Mouse (Mus musculus) skeletal muscle tissue, postnatal 0 days (tissue): ENCODE results near the gene Ctdnep1. TPM values are rescaled to one million over a fixed set of nuclear protein-coding genes. Genes with fewer than 3 reads are reported as not detected.

Experiments used
- microRNA counts: library from miRNA; unstranded; fragments of <30 nt; microRNA quantifications from one replicate; lab custom pipeline; 2015
- microRNA-seq, 2 experiments: library from miRNA; unstranded; fragments of <30 nt; microRNA quantifications; one replicate each; pipeline ENCODE4; 2016
- polyA plus RNA-seq: library from polyadenylated mRNA; unstranded; fragments of >200 nt; fragmentation: Nextera tagmentation; extraction: Ambion mirVana; gene quantifications from 2 replicates; pipeline ENCODE4 v1.2.1, GENCODE M21; 2015

Ctdnep1 gene
- 42.1 and 46.1 TPM in 2 replicates for polyA plus RNA-seq

GRCm38 (mm10) chr11:69981141-69981762, at the start of gene Ctdnep1:
Gene Ctdnep1 (plus strand): TSS chr11:69981156.

GRCm38 (mm10) chr11:69935137-69935879, 45.6 kb upstream of the Ctdnep1 start, which contains the start of gene Ybx2:
Gene Ybx2 (plus strand): TSS chr11:69935796.

GRCm38 (mm10) chr11:69948066-69948762, 32.7 kb upstream of the Ctdnep1 start, which contains the start of gene Slc2a4:
Gene Slc2a4 (minus strand): TSS chr11:69948188.

GRCm38 (mm10) chr11:69964650-69965270, 16.2 kb upstream of the Ctdnep1 start, which contains the start of gene Cldn7:
Gene Cldn7 (plus strand): TSS chr11:69964779.

GRCm38 (mm10) chr11:69982225-69982624, 1.3 kb downstream of the Ctdnep1 start, which contains the start of gene Elp5:
Gene Elp5 (minus strand): TSS chr11:69982517.

GRCm38 (mm10) chr11:69990850-69991691, 10.1 kb downstream of the Ctdnep1 start, which contains the start of gene Gabarap:
Gene Gabarap (plus strand): TSS chr11:69991143.

GRCm38 (mm10) chr11:69995391-69995960, 14.5 kb downstream of the Ctdnep1 start, which contains the start of gene Phf23:
Gene Phf23 (plus strand): TSS chr11:69995777.

GRCm38 (mm10) chr11:70000396-70000898, 19.5 kb downstream of the Ctdnep1 start, which contains the start of gene Dvl2:
Gene Dvl2 (plus strand): TSS chr11:70000595.

GRCm38 (mm10) chr11:70014880-70015558, 34.1 kb downstream of the Ctdnep1 start, which contains the start of gene Acadvl:
Gene Acadvl (minus strand): TSS chr11:70015411.

GRCm38 (mm10) chr11:70016669-70017068, 35.7 kb downstream of the Ctdnep1 start, which contains the start of gene Dlg4:
Gene Dlg4 (plus strand): TSS chr11:70016942.

MicroRNA genes within 50 kb of the gene (microRNA counts, 519-probe panel; counts per million panel counts)
- microRNA mmu-miR-324-3p (lab: Ali Mortazavi, UCI) (296 counts per million, percentile 58 among the panel's probes with 10 or more counts), microRNA mmu-miR-324-5p (lab: Ali Mortazavi, UCI) (3,504 counts per million, percentile 75 among the panel's probes with 10 or more counts)

Small RNA genes within 50 kb of the gene (microRNA-seq; reads per million reads assigned to microRNA genes)
- gene Gm44349 (0 reads per million in 2 experiments), gene Mir324 (1,124 to 1,444 reads per million in 2 experiments)

Other genes starting within 250 kb of the Ctdnep1 start
- 9.3 and 10.3 TPM in 2 replicates for gene Polr2a, start 222.5 kb upstream of the Ctdnep1 start, polyA plus RNA-seq
- gene Slc35g3, start 219.2 kb upstream of the Ctdnep1 start, polyA plus RNA-seq: not detected in 2 replicates
- 2.5 and 2.9 TPM in 2 replicates for gene Zbtb4, start 215.2 kb upstream of the Ctdnep1 start, polyA plus RNA-seq
- gene Chrnb1, start 185.2 kb upstream of the Ctdnep1 start, polyA plus RNA-seq: 79.0 and 95.8 TPM in 2 replicates
- 1.5 and 2.2 TPM in 2 replicates for gene Fgf11, start 179.3 kb upstream of the Ctdnep1 start, polyA plus RNA-seq
- 0.31 and 0.45 TPM in 2 replicates for gene Tmem102, start 175.5 kb upstream of the Ctdnep1 start, polyA plus RNA-seq
- gene Gm39566, start 165.9 kb upstream of the Ctdnep1 start, polyA plus RNA-seq: not detected in 2 replicates
- gene Spem2, start 162.7 kb upstream of the Ctdnep1 start, polyA plus RNA-seq: not detected in 2 replicates
- not detected in 2 replicates for gene Spem1, start 159.0 kb upstream of the Ctdnep1 start, polyA plus RNA-seq
- 2.1 TPM in 2 replicates for gene Nlgn2, start 143.4 kb upstream of the Ctdnep1 start, polyA plus RNA-seq
- 242 and 272 TPM in 2 replicates for gene Tmem256, start 142.6 kb upstream of the Ctdnep1 start, polyA plus RNA-seq
- 36.6 and 44.6 TPM in 2 replicates for gene Plscr3, start 134.8 kb upstream of the Ctdnep1 start, polyA plus RNA-seq
- gene Tnk1, start 122.4 kb upstream of the Ctdnep1 start, polyA plus RNA-seq: 0.09 and 0.46 TPM in 2 replicates
- not detected in 2 replicates for gene Tmem95, start 103.1 kb upstream of the Ctdnep1 start, polyA plus RNA-seq
- 2.6 and 3.6 TPM in 2 replicates for gene Kctd11, start 99.8 kb upstream of the Ctdnep1 start, polyA plus RNA-seq
- gene Acap1, start 85.6 kb upstream of the Ctdnep1 start, polyA plus RNA-seq: 0.34 and 0.46 TPM in 2 replicates
- gene 2810408A11Rik, start 80.2 kb upstream of the Ctdnep1 start, polyA plus RNA-seq: 1.8 and 2.4 TPM in 2 replicates
- 3.0 and 3.3 TPM in 2 replicates for gene Neurl4, start 80.1 kb upstream of the Ctdnep1 start, polyA plus RNA-seq
- gene Gps2, start 67.3 kb upstream of the Ctdnep1 start, polyA plus RNA-seq: 41.9 and 42.1 TPM in 2 replicates
- gene Eif5a, start 59.2 kb upstream of the Ctdnep1 start, polyA plus RNA-seq: 952 and 1,117 TPM in 2 replicates
- gene Ybx2, start 45.4 kb upstream of the Ctdnep1 start, polyA plus RNA-seq: 0.78 and 0.85 TPM in 2 replicates
- 128 and 138 TPM in 2 replicates for gene Slc2a4, start 33.0 kb upstream of the Ctdnep1 start, polyA plus RNA-seq
- gene Cldn7, start 16.4 kb upstream of the Ctdnep1 start, polyA plus RNA-seq: 0.23 and 0.57 TPM in 2 replicates
- 86.0 and 92.4 TPM in 2 replicates for gene Elp5, start 1.4 kb downstream of the Ctdnep1 start, polyA plus RNA-seq
- 320 and 389 TPM in 2 replicates for gene Gabarap, start 10.0 kb downstream of the Ctdnep1 start, polyA plus RNA-seq
- gene Phf23, start 14.6 kb downstream of the Ctdnep1 start, polyA plus RNA-seq: 31.1 and 33.7 TPM in 2 replicates
- 11.2 and 11.8 TPM in 2 replicates for gene Dvl2, start 19.4 kb downstream of the Ctdnep1 start, polyA plus RNA-seq
- 311 and 331 TPM in 2 replicates for gene Acadvl, start 34.3 kb downstream of the Ctdnep1 start, polyA plus RNA-seq
- gene Dlg4, start 35.8 kb downstream of the Ctdnep1 start, polyA plus RNA-seq: 3.3 and 5.3 TPM in 2 replicates
- 0.13 and 0.21 TPM in 2 replicates for gene Asgr1, start 72.9 kb downstream of the Ctdnep1 start, polyA plus RNA-seq
- gene Asgr2, start 111.5 kb downstream of the Ctdnep1 start, polyA plus RNA-seq: 0.23 and 0.68 TPM in 2 replicates
- gene Mgl2, start 149.2 kb downstream of the Ctdnep1 start, polyA plus RNA-seq: 8.2 and 9.7 TPM in 2 replicates
- gene Clec10a, start 175.0 kb downstream of the Ctdnep1 start, polyA plus RNA-seq: 4.7 and 11.4 TPM in 2 replicates
- gene Slc16a11, start 231.6 kb downstream of the Ctdnep1 start, polyA plus RNA-seq: 0.37 and 0.59 TPM in 2 replicates
- 1.3 and 2.4 TPM in 2 replicates for gene Slc16a13, start 239.9 kb downstream of the Ctdnep1 start, polyA plus RNA-seq
- gene Bcl6b, start 248.6 kb downstream of the Ctdnep1 start, polyA plus RNA-seq: 6.5 and 8.3 TPM in 2 replicates